Mouse (Mus musculus) layer of hippocampus, postnatal 36 days (tissue): ENCODE results near the gene Gm49380. TPM values are rescaled to one million over a fixed set of nuclear protein-coding genes. Genes with fewer than 3 reads are reported as not detected.

ENCODE experiments used
- DNase-seq, 2 experiments: peaks; one replicate each; pipeline ENCODE4 v3.0.0; 2022
- total RNA-seq, 2 experiments: library from RNA; stranded (reverse); gene quantifications; 2 replicates each; pipeline ENCODE4 v1.2.3; 2021

Gm49380 gene
- total RNA-seq, 2 experiments from 2014 or later: 0.35 to 0.61 TPM

GRCm38 (mm10) chr9:44017846-44018245 is 95.5 kb downstream of the Gm49380 start:
- no peak for DNase-seq

Other genes with a start within 250 kb of the Gm49380 start
- gene Thy1, start 70.1 kb downstream of the Gm49380 start, total RNA-seq: 100 to 1,000 TPM; 786 to 920 TPM
- gene Usp2, start 46.5 kb downstream of the Gm49380 start, total RNA-seq: 10 to 100 TPM; 66.2 to 74.9 TPM
- 1 to 10 TPM in 1 of 2 experiments, under 1 TPM in 1; 0.17 to 2.5 TPM for gene Mfrp, start 11.8 kb downstream of the Gm49380 start, total RNA-seq
- 10 to 100 TPM; 17.0 to 17.6 TPM for gene C1qtnf5, start 6.3 kb downstream of the Gm49380 start, total RNA-seq
- 10 to 100 TPM; 28.4 to 28.6 TPM for gene Rnf26, start within 50 bp of the Gm49380 start, total RNA-seq
- 10 to 100 TPM; 15.6 to 18.8 TPM for gene Mcam, start 21.0 kb upstream of the Gm49380 start, total RNA-seq
- 10 to 100 TPM; 65.2 to 70.5 TPM for gene Cbl, start 120.5 kb upstream of the Gm49380 start, total RNA-seq
- 1 to 10 TPM; 1.3 to 2.4 TPM for gene Ccdc153, start 127.2 kb upstream of the Gm49380 start, total RNA-seq
- 1 to 10 TPM; 1.4 to 1.8 TPM for gene Pdzd3, start 138.0 kb upstream of the Gm49380 start, total RNA-seq
- 10 to 100 TPM; 13.5 TPM for gene Nlrx1, start 155.1 kb upstream of the Gm49380 start, total RNA-seq
- 10 to 100 TPM; 63.6 to 73.1 TPM for gene Abcg4, start 175.1 kb upstream of the Gm49380 start, total RNA-seq
- 10 to 100 TPM; 27.4 to 30.1 TPM for gene Hinfp, start 192.2 kb upstream of the Gm49380 start, total RNA-seq
- 100 to 1,000 TPM; 184 to 198 TPM for gene C2cd2l, start 206.8 kb upstream of the Gm49380 start, total RNA-seq
- gene Dpagt1, start 212.5 kb upstream of the Gm49380 start, total RNA-seq: 10 to 100 TPM; 14.5 to 15.9 TPM
- 10 to 100 TPM; 43.4 to 49.9 TPM for gene H2afx, start 221.2 kb upstream of the Gm49380 start, total RNA-seq
- gene Hmbs, start 230.7 kb upstream of the Gm49380 start, total RNA-seq: 10 to 100 TPM; 22.3 to 24.2 TPM
- 10 to 100 TPM; 50.9 to 52.1 TPM for gene Vps11, start 248.2 kb upstream of the Gm49380 start, total RNA-seq